Mouse (Mus musculus) midbrain, postnatal 0 days (tissue): ENCODE results near the gene Cox6b1. TPM values are rescaled to one million over a fixed set of nuclear protein-coding genes. Genes with fewer than 3 reads are reported as not detected.

Experiments
- ATAC-seq: fragments of 200-750 bp; cut with Nextera tagmentation; 2 replicates; pipeline ENCODE4 v1.8.0; 2017; ENCODE audit warnings: moderate number of reproducible peaks, mild to moderate bottlenecking, moderate TSS enrichment, moderate library complexity; ENCODE audit not compliant: low FRiP score
- DNase-seq: peaks from one replicate; pipeline ENCODE4 v3.0.0-alpha.2; 2015; ENCODE audit warnings: low spot score
- H3K27ac ChIP-seq: fragments of 300-500 bp; sonication (generic); 2 replicates; pipeline ENCODE4 v1.5.1; 2014; ENCODE audit warnings: low read depth, mild to moderate bottlenecking, low read length, mixed read lengths
- H3K27me3 ChIP-seq: fragments of 300-500 bp; sonication (generic); 2 replicates; pipeline ENCODE4 v1.6.1; 2014; ENCODE audit warnings: low read length, control low read depth, mixed read lengths; ENCODE audit not compliant: insufficient read depth
- H3K36me3 ChIP-seq: fragments of 300-500 bp; sonication (generic); 2 replicates; pipeline ENCODE4 v1.6.1; 2014; ENCODE audit warnings: low read length, control low read depth, mixed read lengths; ENCODE audit not compliant: insufficient read depth
- H3K4me1 ChIP-seq: fragments of 300-500 bp; sonication (generic); 2 replicates; pipeline ENCODE4 v1.6.1; 2014; ENCODE audit warnings: mild to moderate bottlenecking, control low read depth, antibody characterized with exemption, low read length, mixed read lengths; ENCODE audit not compliant: insufficient read depth
- H3K4me2 ChIP-seq: fragments of 300-500 bp; sonication (generic); 2 replicates; pipeline ENCODE4 v1.6.1; 2014; ENCODE audit warnings: low read depth, mild to moderate bottlenecking, low read length, mixed read lengths; ENCODE audit not compliant: poor library complexity, severe bottlenecking
- H3K4me3 ChIP-seq: fragments of 300-500 bp; sonication (generic); 2 replicates; pipeline ENCODE4 v1.5.1; 2014; ENCODE audit warnings: low read depth, mild to moderate bottlenecking, low read length, moderate library complexity
- H3K9ac ChIP-seq: fragments of 300-500 bp; sonication (generic); replicated peaks from 2 replicates; pipeline ENCODE4 v1.6.1; 2014; ENCODE audit warnings: mild to moderate bottlenecking, low read length, moderate library complexity, mixed read lengths; ENCODE audit not compliant: poor library complexity, severe bottlenecking
- H3K9me3 ChIP-seq: fragments of 300-500 bp; sonication (generic); 2 replicates; pipeline ENCODE4 v1.6.1; 2016; ENCODE audit warnings: low read length, control low read depth
- CTCF ChIP-seq: IDR thresholded peaks from 2 replicates; pipeline ENCODE4 v1.5.1; 2016; ENCODE audit warnings: antibody characterized with exemption, mild to moderate bottlenecking
- WGBS: fragments of 180-500 bp; shearing (Covaris S2); extraction: QIAGEN DNeasy Blood & Tissue Kit; methylation state at CpG from one replicate; pipeline ENCODE4 v1.1.7; 2014; 5-methylcytosine and 5-hydroxymethylcytosine counted together
- polyA plus RNA-seq: library from polyadenylated mRNA; unstranded; fragments of >200 nt; fragmentation: Nextera tagmentation; extraction: Ambion mirVana; gene quantifications from 2 replicates; pipeline ENCODE4 v1.2.1, GENCODE M21; 2015
- total RNA-seq: library from RNA; depleted of rRNA; stranded (reverse); fragments of >200 nt; gene quantifications from 2 replicates; pipeline ENCODE4 v1.2.3, GENCODE M21; 2014

Gene Cox6b1
- total and polyA plus RNA-seq, 2 experiments from 2014 or later: 310 to 1,351 TPM

- H3K9me3 ChIP-seq: no peaks in the 10 kb centered on the region
- H3K4me2 ChIP-seq: peak overlapping the region; percentile 89; the same call in 1 of the 2 replicates
Observed at GRCm38 (mm10) chr7:30586455-30587020, 39.4 kb downstream of the Cox6b1 start.

DNA sequence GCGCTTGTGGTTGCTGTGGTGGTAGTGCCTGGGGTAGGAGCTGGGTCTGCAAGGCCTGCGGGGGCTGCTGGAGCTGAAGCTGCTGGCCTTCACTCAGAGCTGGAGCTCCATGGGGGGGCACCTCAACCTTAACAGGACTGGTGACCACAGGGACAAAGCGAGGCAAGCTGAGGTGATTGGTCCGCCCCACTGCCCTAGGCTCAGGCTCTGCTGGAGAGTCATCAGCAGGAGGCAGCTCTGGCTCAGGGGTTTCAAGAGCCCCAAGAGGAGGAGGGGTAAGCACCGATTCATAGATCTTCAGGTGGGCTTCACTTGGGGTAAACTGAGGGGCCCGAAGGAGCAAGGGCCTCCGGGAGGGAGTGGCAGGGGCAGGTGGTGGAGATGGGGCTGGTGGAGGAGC is 40.8 kb downstream of the Cox6b1 start:
- TF ChIP-seq CTCF: no peak
- DNase-seq: no peak
- Histone ChIP-seq H3K4me3 (no peak overlapping the region), H3K27me3 (no peaks in the 10 kb centered on the region), H3K27ac (no peak overlapping the region), H3K36me3 (peaks cover 55% of the 10 kb centered on the region), H3K4me2 (no peak overlapping the region), H3K4me1 (peaks cover 9% of the 10 kb centered on the region; the same call in 1 of the 2 replicates), H3K9me3 (no peaks in the 10 kb centered on the region), H3K9ac (no peak overlapping the region)
- 92% methylated on average over 7 of the region's 7 CpGs for WGBS
- no peak for ATAC-seq

More at GRCm38 (mm10) chr7:30586455-30587020, 39.4 kb downstream of the Cox6b1 start:
- 86% methylated on average over 28 of the region's 28 CpGs for WGBS
- Histone ChIP-seq H3K36me3 (peaks cover 44% of the 10 kb centered on the region), H3K27me3 (no peaks in the 10 kb centered on the region), H3K27ac (no peak overlapping the region), H3K4me1 (peaks cover 9% of the 10 kb centered on the region; the same call in 1 of the 2 replicates), H3K9ac (no peak overlapping the region), H3K4me3 (no peak overlapping the region)
- ATAC-seq (no peak), DNase-seq (no peak)
- TF ChIP-seq CTCF: no peak

- no peak overlapping the region for H3K4me3 ChIP-seq
- no peak for ATAC-seq
- WGBS: 93% methylated on average over 10 of the region's 10 CpGs
- no peak overlapping the region for H3K9ac ChIP-seq
- H3K4me2 ChIP-seq: no peak overlapping the region
- H3K9me3 ChIP-seq: no peaks in the 10 kb centered on the region
- H3K4me1 ChIP-seq: peaks cover 9% of the 10 kb centered on the region; the same call in 1 of the 2 replicates
- no peak for TF ChIP-seq CTCF
- H3K36me3 ChIP-seq: peaks cover 64% of the 10 kb centered on the region
- H3K27me3 ChIP-seq: no peaks in the 10 kb centered on the region
- H3K27ac ChIP-seq: no peak overlapping the region
- no peak for DNase-seq
Observed at GRCm38 (mm10) chr7:30584339-30584738, 41.6 kb downstream of the Cox6b1 start.

- H3K36me3 ChIP-seq: peaks cover 91% of the 10 kb centered on the region
- no peak overlapping the region for H3K4me3 ChIP-seq
- H3K4me1 ChIP-seq: no peaks in the 10 kb centered on the region
- H3K9me3 ChIP-seq: no peaks in the 10 kb centered on the region
- WGBS: 95% methylated on average over 16 of the region's 16 CpGs
- no peak overlapping the region for H3K27ac ChIP-seq
- H3K27me3 ChIP-seq: no peaks in the 10 kb centered on the region
- no peak overlapping the region for H3K9ac ChIP-seq
- DNase-seq (no peak), ATAC-seq (no peak)
- no peak for TF ChIP-seq CTCF
- no peak overlapping the region for H3K4me2 ChIP-seq
Observed at GRCm38 (mm10) chr7:30581547-30581946, 44.4 kb downstream of the Cox6b1 start.

- TF ChIP-seq CTCF: no peak
- Histone ChIP-seq H3K9ac (no peak overlapping the region), H3K9me3 (no peaks in the 10 kb centered on the region), H3K36me3 (peaks cover 97% of the 10 kb centered on the region), H3K27ac (no peak overlapping the region), H3K27me3 (no peaks in the 10 kb centered on the region), H3K4me2 (no peak overlapping the region), H3K4me3 (no peak overlapping the region), H3K4me1 (no peaks in the 10 kb centered on the region)
- DNase-seq: no peak
- no peak for ATAC-seq
- WGBS: 92% methylated on average over 8 of the region's 8 CpGs
Observed at GRCm38 (mm10) chr7:30579950-30580349, 46.0 kb downstream of the Cox6b1 start.

DNA sequence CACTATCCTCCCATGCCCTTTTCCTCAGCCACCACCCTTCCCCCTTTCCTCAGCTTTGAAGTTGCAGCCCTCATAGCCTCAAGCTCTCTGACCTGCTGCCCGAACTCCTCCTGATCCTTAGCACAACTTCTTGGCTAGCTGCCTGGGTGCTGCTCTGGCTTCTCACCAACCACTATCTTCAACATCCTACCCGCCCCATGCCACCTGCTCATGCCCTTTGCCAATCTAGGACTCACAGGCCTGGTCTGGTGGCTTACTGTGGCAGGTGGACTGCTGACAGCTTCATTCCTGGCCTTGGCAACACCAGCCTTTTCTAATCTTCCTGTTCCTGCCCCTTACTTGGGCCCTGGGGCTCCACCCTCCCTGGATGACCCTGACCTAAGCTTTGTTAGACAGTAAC is 53.0 kb downstream of the Cox6b1 start:
- Histone ChIP-seq H3K27ac (no peak overlapping the region), H3K4me3 (no peak overlapping the region), H3K36me3 (peaks cover 94% of the 10 kb centered on the region), H3K4me1 (no peaks in the 10 kb centered on the region), H3K27me3 (no peaks in the 10 kb centered on the region), H3K4me2 (no peak overlapping the region), H3K9me3 (no peaks in the 10 kb centered on the region), H3K9ac (no peak overlapping the region)
- ATAC-seq: no peak
- peak; percentile 35 for DNase-seq
- TF ChIP-seq CTCF: no peak
- 89% methylated on average over 2 of the region's 2 CpGs for WGBS
